ENCODE assay signal across 12 mouse cellular contexts in the genomic region with DNA sequence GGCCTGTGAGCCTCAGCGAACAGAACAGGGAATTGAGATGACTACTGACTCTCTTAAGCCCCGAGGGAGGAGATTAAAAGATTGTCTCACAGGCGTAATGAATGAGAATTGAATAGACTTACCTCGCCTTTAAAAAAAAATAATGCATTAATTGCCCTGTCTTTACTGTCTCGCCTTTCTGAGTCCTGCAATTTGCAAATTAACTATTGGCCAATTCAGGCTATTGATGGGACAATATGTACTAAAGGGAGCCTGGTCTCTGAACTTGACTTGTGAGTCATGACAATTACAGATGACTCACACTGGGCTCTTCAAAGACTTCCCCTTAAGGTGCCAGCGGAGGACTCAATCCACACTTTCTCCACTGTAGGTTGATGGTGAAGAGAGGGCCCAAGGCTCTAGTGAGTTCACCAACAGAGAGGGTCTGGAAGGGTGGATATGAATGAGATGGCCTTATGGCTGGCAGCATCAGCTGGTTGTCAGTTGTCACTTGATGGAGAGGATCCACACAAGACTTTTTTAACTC.
"Had no signal": no experiment of that assay in that cellular context is flagged by ENCODE, and none has a peak within 500 bp of the region (broad histone marks: within the 10 kb centered on the region; RNA-seq: fewer than 3 reads in every experiment).

No protein-coding gene starts in this region.

- H3K27me3 ChIP-seq: kidney, embryonic 15.5 days; liver, embryonic 15.5 days; midbrain, embryonic 13.5 days had no signal

- H3K27ac ChIP-seq: kidney, embryonic 15.5 days; left cerebral cortex, adult 2 months; limb, embryonic 10.5 days; liver, embryonic 15.5 days; midbrain, embryonic 13.5 days; stomach, postnatal 0 days had no signal

- H3K4me1 ChIP-seq: limb, embryonic 10.5 days; liver, embryonic 15.5 days; midbrain, embryonic 13.5 days had no signal

- H3K9ac ChIP-seq: kidney, embryonic 15.5 days; liver, embryonic 15.5 days; midbrain, embryonic 13.5 days had no signal

- H3K9me3 ChIP-seq: kidney, embryonic 15.5 days; limb, embryonic 10.5 days; liver, embryonic 15.5 days; midbrain, embryonic 13.5 days had no signal

- H3K4me2 ChIP-seq: kidney, embryonic 15.5 days; liver, embryonic 11.5 days; liver, embryonic 15.5 days; midbrain, embryonic 13.5 days had no signal

- H3K4me3 ChIP-seq: kidney, embryonic 15.5 days; left cerebral cortex, adult 2 months; limb, embryonic 10.5 days; liver, embryonic 15.5 days; midbrain, embryonic 13.5 days had no signal

- H3K36me3 ChIP-seq: kidney, embryonic 15.5 days; limb, embryonic 10.5 days; liver, embryonic 15.5 days; midbrain, embryonic 13.5 days had no signal

- ATAC-seq: lung, postnatal 0 days; midbrain, embryonic 13.5 days had no signal

- DNase-seq: kidney, postnatal 14 days; lung, adult 2 months; lung, postnatal 36 days; thymus, postnatal 14 days had no signal
